Mouse (Mus musculus) adrenal gland, postnatal 10 days (tissue): Measurements from ENCODE around the gene Asb8. TPM values are rescaled to one million over a fixed set of nuclear protein-coding genes. Genes with fewer than 3 reads are reported as not detected.
A peak's percentile ranks its signal among the peaks of the same experiment; 100 is the strongest.

ENCODE experiments used
- DNase-seq: peaks from one replicate; pipeline ENCODE4 v3.0.0; 2021; ENCODE audit warnings: mixed read lengths
- long read RNA-seq, 2 experiments: library from polyadenylated mRNA; stranded (forward); transcript quantifications; one replicate each; pipeline ENCODE4 v2.0.0; 2021
- total RNA-seq, 2 experiments: library from RNA; stranded (reverse); gene quantifications; 2 replicates each; pipeline ENCODE4 v1.2.3; 2021

Asb8 gene
- 10 to 100 TPM; 43.2 to 54.1 TPM for total RNA-seq
- long read RNA-seq, experiment 1, transcript Asb8-201 (4 exons, 1,049 nt), result minor isoform, 10 of 41 reads
- long read RNA-seq, experiment 1, transcript Asb8-202 (4 exons, 1,100 nt), result major isoform, 21 of 41 reads
- long read RNA-seq, experiment 1, partial matches to known transcripts, result 9 of 41 reads
- long read RNA-seq, experiment 1, other reads (novel, unspliced or antisense), result 1 of 41 reads
- long read RNA-seq, experiment 2, transcript Asb8-201 (4 exons, 1,049 nt), result minor isoform, 8 of 34 reads
- long read RNA-seq, experiment 2, transcript Asb8-202 (4 exons, 1,100 nt), result major isoform, 17 of 34 reads
- long read RNA-seq, experiment 2, partial matches to known transcripts, result 1 of 34 reads
- long read RNA-seq, experiment 2, other reads (novel, unspliced or antisense), result 8 of 34 reads

DNA sequence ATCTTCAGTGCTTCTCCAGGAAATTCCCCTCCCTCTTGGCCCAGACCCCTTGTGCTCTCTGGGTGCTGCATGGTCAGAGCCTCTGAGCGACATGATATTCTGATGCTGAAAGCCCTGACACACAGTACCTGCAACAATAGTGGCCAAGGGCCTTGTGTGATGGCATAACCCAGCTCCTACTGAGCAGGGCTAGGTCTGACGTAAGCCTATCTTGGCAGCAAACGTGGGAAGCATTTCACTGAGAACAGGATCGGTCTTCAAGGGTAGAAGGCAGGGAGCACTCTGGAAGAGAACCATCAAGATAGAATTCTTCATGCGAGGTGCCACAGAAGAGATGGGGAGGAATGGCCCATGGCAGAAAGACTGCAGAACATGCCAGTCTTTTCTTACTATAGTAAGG is at the start of gene Asb8:
TSS of gene Asb8 (minus strand) at position 101 of the 400 bp plus-strand sequence.
- no peak for DNase-seq

DNA sequence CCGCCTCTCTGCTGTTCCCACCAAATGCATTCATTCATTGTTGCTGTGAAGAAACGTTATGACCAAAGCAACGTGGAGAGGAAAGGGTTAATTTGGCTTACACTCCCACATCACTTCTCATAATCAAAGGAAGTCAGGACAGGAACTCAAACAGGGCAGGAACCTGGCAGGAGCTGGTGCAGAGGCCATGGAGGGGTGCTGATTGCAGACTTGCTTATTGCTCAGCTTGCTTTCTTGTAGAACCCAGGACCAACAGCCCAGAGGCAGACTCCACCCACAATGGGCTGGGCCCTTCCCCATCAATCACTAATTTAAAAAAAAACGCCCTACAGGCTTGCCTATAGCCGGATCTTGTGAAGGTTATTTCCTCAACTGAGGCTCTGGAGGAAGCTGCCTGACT is 48.7 kb upstream of the Asb8 start:
- no peak for DNase-seq

DNA sequence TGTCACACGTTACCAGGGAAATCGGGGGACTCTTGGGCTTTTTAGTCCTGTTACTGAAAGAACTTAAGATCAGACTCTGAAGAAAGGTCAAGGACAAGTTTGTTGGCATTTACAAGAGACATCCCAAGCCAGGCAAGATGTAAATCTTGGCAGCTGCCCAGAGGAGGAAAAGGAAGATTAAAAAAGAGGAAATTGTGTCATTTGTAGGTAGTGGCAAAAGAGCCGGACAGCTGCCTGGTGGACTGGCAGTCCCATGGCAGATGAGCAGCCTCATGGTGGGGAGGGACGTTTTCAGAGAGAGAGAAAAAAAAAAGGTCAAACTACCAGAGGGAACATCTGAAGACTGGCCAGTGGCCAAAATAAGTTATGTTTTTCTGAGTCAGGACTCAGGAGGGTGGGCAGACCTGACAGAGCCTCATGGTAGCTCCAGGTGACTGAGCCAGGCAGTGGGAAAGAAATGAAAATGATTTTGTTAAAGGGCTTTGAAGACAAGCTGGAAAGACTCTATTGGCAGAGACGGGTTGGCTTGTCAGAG is 48.0 kb upstream of the Asb8 start:
- DNase-seq, result peak; percentile 13

DNA sequence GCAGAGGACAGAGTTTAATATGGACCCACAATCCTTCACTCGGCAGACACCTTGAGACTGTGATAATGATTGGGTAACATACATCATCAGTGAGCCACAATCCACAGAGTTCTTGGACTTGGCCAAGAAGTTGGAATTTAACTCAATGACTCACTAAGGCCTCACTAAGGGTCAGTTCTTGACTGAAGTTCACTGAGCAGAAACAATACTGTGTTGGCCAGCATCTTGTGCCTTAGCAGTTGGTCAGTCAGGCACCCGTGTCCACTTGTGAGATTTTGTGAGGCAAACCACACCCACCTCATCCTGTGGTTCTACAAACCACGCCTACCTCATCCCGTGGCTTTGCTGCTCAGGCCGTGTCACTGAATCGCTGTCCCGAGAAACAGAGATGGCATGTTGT is 44.3 kb upstream of the Asb8 start:
- no peak for DNase-seq

DNA sequence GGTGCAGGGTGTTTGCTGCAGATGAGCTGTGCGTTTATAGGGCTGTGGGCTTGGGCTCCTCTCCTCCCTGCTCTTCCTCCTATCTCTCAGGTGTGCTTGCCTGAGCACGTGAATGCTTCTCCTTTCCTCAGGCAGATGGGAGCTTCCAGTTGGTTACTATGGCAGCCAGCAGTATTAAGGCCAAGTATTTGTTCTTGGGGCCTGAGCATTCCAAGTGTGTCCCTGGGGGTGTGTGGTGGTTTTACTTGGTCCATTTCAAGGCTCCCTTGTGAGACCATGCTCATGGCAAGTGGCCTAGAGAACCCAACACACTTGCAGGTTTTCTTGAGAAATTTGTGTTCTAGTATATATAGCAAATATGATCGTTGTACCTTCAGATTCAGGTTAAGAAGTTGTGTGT is 30.0 kb upstream of the Asb8 start, which contains the start of gene Olfr288:
TSS of gene Olfr288 (minus strand) at position 101 of the 400 bp plus-strand sequence.
- DNase-seq, result peak; percentile 16

DNA sequence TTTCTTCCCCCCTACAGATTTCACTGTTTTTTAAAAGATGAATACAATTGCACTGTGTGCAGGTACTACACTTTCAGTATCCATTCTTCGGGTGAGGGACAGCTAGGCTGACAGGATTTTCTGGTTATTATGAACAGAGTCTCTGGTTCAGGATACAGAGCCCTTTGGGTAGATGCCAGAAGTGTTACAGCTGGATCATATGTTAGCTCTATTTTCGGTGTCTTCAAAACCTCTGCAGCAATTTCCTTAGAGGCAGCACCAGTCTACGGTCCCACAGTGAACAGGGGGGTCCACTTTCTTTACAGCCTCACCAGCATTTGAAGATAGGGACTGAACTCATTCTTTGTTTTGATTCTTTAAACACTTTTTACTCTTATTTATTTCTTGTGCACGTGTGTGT is 19.0 kb upstream of the Asb8 start:
- no peak for DNase-seq

DNA sequence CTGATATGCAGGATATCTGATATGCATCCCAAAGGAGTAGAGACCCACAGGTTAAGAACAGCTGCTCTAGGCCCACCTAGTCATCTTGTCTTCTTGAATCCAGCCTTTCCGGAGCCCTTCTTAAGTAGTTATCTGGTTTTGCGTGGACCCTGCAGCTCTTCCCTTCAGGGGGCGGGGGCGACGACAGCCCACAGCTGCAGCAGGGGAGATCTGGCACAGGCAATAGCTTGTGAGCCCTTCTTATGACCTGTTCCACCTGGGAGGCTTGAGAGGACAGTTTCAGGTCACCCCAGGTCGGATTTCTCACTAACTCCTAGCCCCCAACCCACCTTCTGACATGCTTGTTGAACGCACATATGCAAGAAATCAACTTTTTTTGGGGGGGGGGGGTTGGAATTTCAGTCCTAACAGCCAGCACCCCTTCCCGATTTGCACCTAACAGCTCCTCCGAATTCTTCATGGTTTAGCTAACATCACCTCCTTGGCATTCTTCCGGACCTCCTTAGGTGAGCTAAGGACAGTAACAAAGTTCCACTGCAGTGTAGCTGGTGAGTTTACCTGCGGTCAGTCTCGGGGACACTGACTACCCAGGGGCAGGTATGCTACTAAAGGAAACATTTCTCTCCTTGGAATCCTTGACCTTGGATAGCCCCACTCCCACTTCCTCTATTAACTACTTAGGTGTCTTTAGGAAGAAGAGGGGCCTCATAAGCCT is 16.6 kb upstream of the Asb8 start:
- no peak for DNase-seq

DNA sequence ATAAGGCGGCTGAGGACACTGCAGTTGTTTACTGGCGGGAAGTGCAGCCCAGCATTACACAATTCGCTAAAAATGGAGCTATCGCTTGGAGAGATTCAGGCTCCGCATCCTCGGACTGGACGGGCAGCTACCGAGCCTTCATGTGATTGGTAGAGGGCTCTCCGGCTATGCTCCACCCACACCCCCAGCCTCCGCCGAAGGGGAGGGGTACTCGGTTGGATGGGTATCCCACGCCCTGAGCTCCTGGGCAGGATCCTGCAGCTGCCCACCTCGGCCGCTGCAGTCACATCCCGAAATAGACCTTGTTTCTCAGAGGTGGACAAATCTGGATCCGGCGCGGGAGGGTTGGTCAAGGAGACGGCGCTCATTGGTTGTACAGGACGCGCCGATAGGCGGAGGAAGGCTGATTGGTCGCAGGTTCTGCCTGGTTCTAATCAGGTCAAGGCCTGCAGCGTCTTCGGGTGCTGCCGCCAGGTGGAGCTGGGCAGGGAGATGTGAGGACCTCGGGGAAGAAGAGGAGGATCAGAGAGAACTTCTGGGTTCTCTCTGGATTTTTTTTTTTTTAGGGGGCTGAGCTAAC is 15.8 kb upstream of the Asb8 start:
- peak; percentile 93 for DNase-seq

DNA sequence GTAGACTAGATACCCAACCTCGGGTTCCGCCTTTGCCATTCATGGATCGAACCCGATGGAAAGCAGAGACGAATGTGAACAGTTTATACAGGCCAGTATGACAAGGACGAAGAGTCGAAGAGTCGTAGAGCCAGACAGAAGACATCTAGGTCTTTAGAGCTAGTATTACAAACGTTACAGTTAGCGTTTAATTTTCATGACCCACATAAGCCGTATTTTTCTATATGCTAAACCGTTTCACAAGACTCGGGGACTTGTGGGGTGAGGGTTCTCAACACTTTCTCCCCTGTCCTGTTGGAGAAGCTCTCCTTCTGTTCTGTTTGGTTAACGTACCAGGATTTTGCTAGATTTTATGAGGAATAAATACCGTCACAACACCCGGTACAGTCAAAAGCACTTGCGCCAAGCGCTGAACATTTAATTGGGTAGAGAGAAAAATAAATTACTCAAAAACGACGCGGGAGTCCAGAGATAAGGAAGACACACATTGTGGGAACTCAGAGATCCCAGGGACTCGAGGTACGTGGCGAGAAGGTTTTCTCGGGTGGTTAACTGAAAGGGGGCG is 15.2 kb upstream of the Asb8 start:
- no peak for DNase-seq

DNA sequence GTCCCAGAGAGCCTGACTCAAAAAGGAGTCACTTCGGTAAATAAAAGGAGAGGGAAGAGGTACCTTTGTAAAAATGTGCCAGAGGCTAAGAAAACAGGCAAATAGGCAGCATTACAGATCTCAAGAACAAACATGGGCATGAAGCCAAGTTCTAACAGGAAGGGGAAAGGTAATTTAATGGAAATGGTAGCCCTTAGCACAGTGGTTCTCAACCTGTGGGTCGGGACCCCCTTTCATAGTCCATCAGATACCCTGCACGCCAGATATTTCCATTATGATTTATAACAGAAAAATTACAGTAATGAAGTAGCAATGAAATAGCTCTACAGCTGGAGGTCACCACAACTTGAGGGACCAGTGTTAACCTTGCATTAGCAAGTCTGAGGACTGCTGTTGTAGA is 11.9 kb upstream of the Asb8 start:
- no peak for DNase-seq

DNA sequence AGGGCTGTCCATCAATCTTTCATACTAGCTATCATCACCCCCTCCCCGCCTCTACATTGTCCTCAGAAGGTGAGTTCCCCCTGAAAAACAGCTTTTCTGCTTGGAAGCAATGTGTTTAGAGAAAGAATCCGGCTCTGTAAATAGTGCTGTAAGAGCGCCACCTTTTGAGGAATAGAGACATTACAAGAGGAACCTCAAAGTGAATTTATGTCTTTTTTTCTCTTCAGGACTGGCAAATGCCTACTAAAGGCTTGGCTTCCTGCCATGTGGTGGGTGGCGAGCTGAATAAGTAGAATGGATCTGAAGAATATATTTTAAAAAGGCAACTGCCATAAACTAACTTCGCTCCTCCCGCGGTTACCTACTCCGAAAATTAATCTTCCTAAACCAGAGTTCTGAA is 8.4 kb upstream of the Asb8 start:
- DNase-seq, result peak; percentile 26

DNA sequence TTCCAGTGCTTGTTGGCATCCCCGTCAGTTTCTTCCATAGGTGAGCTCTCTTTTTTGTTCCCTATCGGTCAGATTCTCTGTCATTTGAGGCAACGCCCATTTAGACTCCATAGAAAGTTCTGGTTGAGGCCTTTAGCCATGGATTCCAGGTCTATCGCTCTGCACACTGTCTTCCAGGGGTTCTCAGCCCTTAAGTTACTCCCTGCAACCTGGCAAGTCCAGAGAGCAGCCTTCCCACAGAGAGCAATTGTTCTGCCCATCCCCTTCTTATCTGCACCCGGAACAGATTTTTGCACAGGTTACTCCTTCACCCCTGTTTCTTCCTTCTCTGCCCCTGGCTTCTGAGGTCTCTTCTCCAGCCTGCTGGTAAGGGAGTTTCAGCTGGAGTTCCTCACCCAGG is 6.7 kb upstream of the Asb8 start:
- DNase-seq, result no peak

DNA sequence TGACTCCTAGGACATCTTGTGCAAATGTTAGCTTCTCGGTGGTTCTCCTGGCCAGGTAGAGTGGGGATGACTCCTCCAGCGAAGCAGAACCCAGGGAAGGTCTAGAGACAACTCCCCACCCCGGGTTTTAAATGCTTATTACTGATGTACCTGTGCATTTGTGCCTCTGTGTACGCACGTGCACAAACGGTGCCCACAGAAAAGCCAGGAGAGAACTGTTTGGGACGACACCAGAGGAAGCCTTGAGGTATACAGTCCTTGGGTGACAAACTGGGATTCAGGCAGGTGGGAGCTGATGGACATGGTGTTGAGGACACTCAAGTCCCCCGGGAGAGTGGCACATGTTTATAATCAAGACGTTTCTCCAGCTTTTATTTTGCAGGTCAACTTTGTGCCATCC is 5.5 kb upstream of the Asb8 start:
- no peak for DNase-seq

DNA sequence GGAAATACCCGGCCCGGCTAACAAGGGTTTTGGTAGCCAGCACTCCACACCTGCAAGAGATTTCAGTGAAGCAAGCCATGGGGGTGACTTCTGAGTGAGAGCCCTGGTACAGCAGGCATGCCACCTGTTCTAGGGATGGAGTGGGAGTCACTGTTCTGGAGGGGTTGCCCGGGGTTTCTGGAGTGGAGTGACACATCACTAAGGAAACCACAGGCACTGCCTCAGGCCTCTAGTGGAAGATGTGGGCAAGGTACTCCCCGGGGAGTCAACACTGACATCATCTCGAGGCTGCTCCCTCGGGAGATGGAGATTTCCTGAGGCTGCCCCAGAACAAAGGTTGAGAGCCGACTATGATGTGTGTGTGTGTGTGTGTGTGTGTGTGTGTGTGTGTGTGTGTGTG is 4.9 kb upstream of the Asb8 start:
- no peak for DNase-seq

DNA sequence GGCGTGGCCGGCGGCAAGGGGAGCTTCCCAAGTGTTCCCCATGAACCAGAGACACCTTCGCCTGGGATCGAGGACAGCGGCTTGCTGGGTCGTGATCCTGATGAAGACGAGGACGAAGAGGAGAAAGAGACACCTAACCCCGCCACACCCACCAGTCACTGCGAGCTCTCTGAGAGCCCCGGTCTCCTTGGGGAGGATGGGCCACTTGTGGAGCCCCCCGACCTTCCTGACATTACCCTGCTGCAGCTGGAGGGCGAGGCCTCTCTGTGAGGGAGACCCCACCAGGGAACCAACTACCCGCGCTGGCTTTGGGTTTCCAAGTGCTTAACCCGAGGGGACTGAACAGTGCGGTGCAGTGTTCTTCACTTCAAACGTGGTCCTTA is 3.2 kb upstream of the Asb8 start:
- DNase-seq, result no peak

DNA sequence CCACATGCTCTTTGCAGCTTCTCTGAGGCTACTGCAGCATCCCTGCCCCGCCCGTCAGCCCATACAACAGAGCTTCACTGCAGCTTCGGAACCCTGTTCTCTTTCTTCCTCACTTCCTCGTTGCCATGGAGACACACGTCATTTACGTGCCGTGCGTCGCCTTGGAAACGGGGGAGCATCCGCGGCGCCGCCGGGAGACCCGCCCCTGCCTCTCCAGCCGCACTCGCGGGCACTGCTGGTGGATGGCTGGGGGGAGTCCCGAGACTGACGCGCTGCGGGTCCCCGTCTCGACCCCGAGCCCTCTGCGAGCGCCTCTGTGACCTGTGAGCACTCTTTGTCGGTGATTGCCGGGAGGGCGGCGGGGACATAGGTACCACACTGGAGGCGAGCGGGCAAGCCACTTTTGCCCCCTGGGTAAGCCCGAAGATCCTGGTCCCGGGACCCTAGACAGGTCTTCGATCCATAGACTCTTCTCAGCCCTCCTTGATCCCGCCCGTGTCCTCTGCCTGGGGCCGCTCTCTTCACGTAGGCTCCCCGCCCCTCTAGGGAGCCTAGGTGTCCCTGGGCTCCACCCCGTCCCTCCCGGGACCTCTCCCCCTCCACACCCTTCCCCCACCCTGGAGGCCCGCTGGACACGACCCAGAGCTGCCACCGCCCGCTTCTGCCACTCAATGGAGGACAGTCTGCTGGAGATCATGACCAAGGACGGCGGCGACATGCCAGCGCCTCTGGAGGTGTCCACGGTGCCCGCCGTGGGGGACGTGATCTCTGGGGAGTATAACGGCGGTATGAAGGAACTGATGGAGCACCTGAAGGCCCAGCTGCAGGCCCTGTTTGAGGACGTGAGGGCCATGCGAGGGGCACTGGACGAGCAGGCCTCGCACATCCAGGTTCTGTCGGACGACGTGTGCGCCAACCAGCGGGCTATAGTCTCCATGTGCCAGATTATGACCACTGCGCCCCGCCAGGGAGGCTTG is 2.5 kb upstream of the Asb8 start:
- peak; percentile 84 for DNase-seq

DNA sequence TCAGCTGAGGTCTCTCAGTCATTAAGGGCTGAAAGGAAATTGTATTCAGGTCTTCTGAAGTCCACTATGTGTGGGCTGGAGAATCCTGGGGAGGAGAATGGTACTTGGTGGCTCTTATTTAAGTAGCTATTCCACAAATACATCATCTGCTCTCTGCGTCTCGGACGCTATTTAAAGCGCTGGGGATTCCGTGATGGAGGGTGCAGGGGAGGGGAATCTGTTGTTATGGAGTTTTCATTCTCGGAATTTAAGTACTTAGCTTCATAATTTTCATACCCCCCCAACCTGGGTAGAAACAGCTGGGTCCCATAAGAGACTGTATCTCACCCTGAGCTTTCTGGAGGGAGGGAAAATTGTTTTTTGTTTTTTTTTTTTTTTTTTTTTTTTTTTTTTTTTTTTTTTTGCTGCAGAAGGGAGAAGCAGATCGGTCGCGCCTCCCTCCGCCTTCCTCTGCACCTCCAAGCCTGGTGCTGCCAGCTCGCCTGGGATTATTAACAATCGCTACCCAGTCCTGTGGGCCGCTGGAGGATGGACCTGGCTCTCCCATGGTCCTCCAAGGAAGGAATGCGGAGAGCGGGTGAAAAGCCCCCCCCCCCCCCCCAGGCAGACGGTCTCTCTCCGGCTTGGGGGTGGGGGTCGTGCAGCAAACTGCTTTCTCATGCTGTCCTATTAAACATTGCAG is 1.7 kb upstream of the Asb8 start, which contains the start of gene Ccdc184:
TSS of gene Ccdc184 (plus strand) at position 196 of the 682 bp plus-strand sequence.
- no peak for DNase-seq

DNA sequence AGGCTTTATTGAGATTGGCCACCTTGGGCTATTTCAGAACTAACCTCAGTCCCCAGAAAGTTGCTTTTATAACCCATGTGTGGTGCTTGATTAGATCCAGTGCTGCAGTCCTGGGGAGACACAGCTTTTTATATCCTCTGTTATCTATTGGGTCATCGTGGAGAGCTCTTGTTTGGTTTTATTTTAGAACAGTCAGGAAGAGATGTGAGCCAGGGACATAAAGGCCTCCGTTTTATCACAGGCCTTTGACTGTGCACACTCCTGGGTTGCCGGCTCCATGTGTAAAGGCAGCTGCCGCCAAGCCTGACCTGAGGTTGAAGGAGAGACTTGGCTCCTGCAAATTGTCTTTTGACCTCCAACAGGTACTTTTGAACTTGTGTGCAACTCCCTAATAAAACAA is 2.9 kb downstream of the Asb8 start:
- DNase-seq, result no peak

DNA sequence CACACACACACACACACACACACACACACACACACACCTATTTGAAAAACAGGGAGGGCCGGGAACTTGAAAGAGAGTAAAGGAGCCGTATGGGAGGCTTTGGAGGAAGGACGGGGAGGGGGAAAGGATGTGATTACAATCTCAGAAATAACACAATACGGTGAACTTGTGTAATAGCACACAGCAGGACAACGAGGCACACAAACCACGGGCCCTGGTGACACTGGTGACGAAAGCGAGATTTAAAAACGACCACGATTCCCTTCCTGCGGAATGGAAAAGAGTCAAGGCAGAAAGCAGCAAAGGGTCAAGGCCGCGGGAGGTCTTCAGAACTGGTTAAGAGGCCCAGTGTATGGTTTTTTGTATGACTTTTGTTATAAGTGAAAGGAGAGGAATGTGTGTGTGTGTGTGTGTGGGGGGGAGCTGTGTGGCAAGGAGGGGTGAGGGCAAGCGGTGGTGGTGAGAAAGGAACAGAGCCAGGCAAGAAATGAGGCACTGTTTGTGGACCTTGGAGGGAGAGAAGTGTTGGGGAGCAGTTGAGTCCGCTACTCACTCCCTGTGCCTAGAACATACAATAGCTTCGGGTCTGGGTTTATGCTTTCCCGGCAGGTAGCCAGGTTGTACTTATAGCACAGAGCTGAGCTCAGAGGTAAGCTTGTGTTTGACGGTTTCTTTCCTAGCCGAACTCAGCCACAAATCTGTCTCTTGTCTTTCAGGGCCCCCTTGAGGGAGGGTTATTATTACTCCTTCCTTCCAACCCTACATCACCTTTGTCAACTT is 4.2 kb downstream of the Asb8 start:
- DNase-seq, result no peak

DNA sequence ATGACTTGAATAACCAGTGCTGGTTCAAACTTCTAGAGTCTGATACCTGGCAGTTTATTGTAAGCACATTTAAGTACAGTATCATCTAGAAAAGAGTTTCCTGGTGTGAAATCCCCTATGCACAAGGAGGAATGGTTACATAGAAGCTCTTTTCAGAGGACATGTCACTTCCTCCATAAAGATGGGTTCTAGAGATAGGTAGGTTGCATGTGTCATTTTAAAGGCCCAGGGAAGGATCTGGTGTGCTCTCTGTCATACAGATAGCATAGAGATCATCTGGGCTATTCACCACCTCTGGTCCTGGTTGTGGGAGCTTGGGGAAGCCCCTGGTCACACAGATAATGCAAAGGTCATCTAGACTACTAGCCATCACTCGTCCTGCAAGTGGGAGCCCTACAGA is 8.2 kb downstream of the Asb8 start:
- DNase-seq, result no peak
